Mouse (Mus musculus) limb, embryonic 13.5 days (tissue): ENCODE results near the gene Dicer1. TPM values are rescaled to one million over a fixed set of nuclear protein-coding genes. Genes with fewer than 3 reads are reported as not detected.
A peak's percentile ranks its signal among the peaks of the same experiment; 100 is the strongest.
"Not testable (repeated sequence)": the region's sequence is repeated elsewhere in the genome, so short reads cannot be mapped to it uniquely, and the experiment has no call there.

Experiments
- ATAC-seq: fragments of 200-750 bp; cut with Nextera tagmentation; 2 replicates; pipeline ENCODE4 v1.8.0; 2017; ENCODE audit warnings: low read depth, moderate number of reproducible peaks, moderate TSS enrichment; ENCODE audit not compliant: low FRiP score
- H3K27ac ChIP-seq: fragments of 300-500 bp; sonication (generic); 2 replicates; pipeline ENCODE4 v1.5.1; 2015; ENCODE audit warnings: inconsistent platforms, mild to moderate bottlenecking, moderate library complexity
- H3K27me3 ChIP-seq: fragments of 300-500 bp; sonication (generic); 2 replicates; pipeline ENCODE4 v1.6.1; 2015; ENCODE audit warnings: mild to moderate bottlenecking, inconsistent platforms
- H3K36me3 ChIP-seq: fragments of 300-500 bp; sonication (generic); 2 replicates; pipeline ENCODE4 v1.6.1; 2015; ENCODE audit warnings: inconsistent platforms, mild to moderate bottlenecking, moderate library complexity
- H3K4me1 ChIP-seq: fragments of 300-500 bp; sonication (generic); 2 replicates; pipeline ENCODE4 v1.6.1; 2015; ENCODE audit warnings: inconsistent platforms
- H3K4me2 ChIP-seq: fragments of 300-500 bp; sonication (generic); replicated peaks from 2 replicates; pipeline ENCODE4 v1.6.1; 2015; ENCODE audit warnings: inconsistent platforms, mild to moderate bottlenecking, moderate library complexity
- H3K4me3 ChIP-seq: fragments of 300-500 bp; sonication (generic); 2 replicates; pipeline ENCODE4 v1.5.1; 2015; ENCODE audit warnings: moderate library complexity, mild to moderate bottlenecking, inconsistent platforms
- H3K9ac ChIP-seq: fragments of 300-500 bp; sonication (generic); 2 replicates; pipeline ENCODE4 v1.6.1; 2015; ENCODE audit warnings: mild to moderate bottlenecking, inconsistent platforms
- H3K9me3 ChIP-seq: fragments of 300-500 bp; sonication (generic); 2 replicates; pipeline ENCODE4 v1.6.1; 2016; ENCODE audit warnings: inconsistent platforms
- WGBS: fragments of 180-500 bp; shearing (Covaris S2); methylation state at CpG from one replicate; pipeline ENCODE4 v1.1.7; 2015; 5-methylcytosine and 5-hydroxymethylcytosine counted together
- polyA plus RNA-seq: library from polyadenylated mRNA; unstranded; fragments of >200 nt; fragmentation: Nextera tagmentation; extraction: Ambion mirVana; gene quantifications from 2 replicates; pipeline ENCODE4 v1.2.1, GENCODE M21; 2015

The Dicer1 gene
- polyA plus RNA-seq, 1 experiment from 2014 or later: 49.4 TPM

DNA sequence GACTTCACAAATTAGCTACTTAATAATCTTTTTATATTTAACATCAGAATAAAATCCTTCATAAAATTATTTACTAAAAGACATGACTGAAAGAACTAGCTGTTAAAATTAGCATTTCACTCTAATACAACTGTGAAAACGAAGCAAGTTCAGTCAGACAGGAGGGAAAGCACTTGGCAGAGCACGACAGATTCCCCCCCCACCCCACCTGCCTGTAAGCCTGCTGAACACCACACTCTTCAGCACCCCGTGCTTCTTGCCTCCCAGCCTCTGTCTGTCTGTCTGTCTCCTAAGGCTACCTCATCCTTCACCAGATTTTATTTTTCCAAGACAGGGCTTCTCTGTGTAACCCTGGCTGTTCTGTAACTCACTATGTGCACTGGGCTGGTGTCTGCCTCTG, 12.8 kb downstream of the Dicer1 start:
- Histone ChIP-seq H3K9me3 (no peaks in the 10 kb centered on the region), H3K27me3 (no peaks in the 10 kb centered on the region), H3K4me2 (no peak overlapping the region), H3K9ac (no peak overlapping the region), H3K27ac (no peak overlapping the region), H3K4me3 (no peak overlapping the region), H3K36me3 (peaks cover 26% of the 10 kb centered on the region), H3K4me1 (peaks cover 49% of the 10 kb centered on the region)
- no peak for ATAC-seq
- WGBS: 45% methylated on average over 3 of the region's 3 CpGs

DNA sequence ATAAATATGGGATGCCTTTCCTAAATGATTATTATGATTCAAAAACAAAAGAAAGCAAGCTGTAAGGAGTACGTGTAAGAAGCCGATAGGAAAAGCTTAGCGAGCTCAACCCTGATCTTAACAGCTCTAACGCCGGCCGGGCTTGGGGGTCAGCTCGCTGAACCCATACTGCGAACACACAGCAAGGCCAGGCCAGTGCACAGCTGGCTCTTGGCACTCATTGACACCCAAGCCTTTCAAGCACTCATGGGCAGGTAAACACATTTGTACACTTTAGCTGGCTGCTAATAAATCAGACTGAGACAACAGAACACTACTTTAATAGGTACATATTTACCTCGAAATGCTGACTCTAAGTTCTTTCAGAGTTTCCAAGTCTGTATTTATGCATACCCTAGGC, 13.3 kb downstream of the Dicer1 start:
- no peak overlapping the region for H3K4me3 ChIP-seq
- H3K4me1 ChIP-seq: peaks cover 45% of the 10 kb centered on the region
- H3K36me3 ChIP-seq: peaks cover 26% of the 10 kb centered on the region
- H3K27ac ChIP-seq: no peak overlapping the region
- H3K9ac ChIP-seq: no peak overlapping the region
- H3K9me3 ChIP-seq: no peaks in the 10 kb centered on the region
- no peak for ATAC-seq
- WGBS: 41% methylated on average over 9 of the region's 9 CpGs
- H3K4me2 ChIP-seq: no peak overlapping the region
- H3K27me3 ChIP-seq: no peaks in the 10 kb centered on the region

DNA sequence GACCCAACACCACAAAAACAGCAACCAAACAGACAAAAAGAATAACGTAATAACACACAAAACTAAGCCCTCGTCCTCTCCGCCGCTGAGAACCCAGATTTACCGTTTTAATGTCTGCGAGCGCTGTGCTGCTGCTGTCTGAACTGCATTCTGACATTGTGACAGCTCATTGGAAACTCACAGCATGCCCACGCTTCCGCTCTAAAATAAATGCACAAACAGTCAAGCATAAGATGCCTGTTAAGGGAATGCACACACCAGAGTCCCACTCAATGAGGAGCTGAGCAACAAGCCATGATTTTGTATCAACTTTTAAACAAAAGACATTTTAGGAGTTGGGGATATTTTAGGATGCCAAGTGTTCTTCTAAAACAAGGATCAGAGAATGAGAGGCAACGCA, 14.1 kb downstream of the Dicer1 start:
- H3K4me2 ChIP-seq: no peak overlapping the region
- H3K9ac ChIP-seq: no peak overlapping the region
- H3K27me3 ChIP-seq: no peaks in the 10 kb centered on the region
- no peaks in the 10 kb centered on the region for H3K9me3 ChIP-seq
- no peak overlapping the region for H3K4me3 ChIP-seq
- peaks cover 45% of the 10 kb centered on the region for H3K4me1 ChIP-seq
- WGBS: 81% methylated on average over 10 of the region's 10 CpGs
- H3K27ac ChIP-seq: no peak overlapping the region
- ATAC-seq: no peak
- peaks cover 33% of the 10 kb centered on the region for H3K36me3 ChIP-seq

DNA sequence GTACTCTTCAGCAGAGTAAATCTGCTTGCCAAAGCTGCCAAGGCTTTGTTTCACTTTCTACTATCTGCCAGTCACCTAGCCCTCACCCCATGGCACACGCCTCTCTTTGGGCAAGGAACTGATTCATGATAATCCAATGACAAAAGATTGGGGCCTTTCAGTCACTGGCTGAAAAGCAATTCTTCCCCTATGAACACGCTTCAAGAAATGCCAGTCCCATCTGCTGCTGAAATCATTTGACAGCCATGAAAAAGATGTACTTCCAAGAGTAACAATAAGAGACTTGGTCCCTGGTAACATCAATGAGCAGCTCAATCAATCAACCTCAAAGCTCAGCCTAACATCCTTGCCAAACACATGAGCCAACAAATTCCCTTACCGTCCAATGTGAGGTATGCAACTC, 15.8 kb downstream of the Dicer1 start:
- no peak overlapping the region for H3K9ac ChIP-seq
- no peak overlapping the region for H3K4me2 ChIP-seq
- WGBS: 46% methylated on average over 3 of the region's 3 CpGs
- H3K27me3 ChIP-seq: no peaks in the 10 kb centered on the region
- H3K9me3 ChIP-seq: no peaks in the 10 kb centered on the region
- peaks cover 35% of the 10 kb centered on the region for H3K4me1 ChIP-seq
- no peak overlapping the region for H3K4me3 ChIP-seq
- ATAC-seq: no peak
- no peak overlapping the region for H3K27ac ChIP-seq
- peaks cover 46% of the 10 kb centered on the region for H3K36me3 ChIP-seq

DNA sequence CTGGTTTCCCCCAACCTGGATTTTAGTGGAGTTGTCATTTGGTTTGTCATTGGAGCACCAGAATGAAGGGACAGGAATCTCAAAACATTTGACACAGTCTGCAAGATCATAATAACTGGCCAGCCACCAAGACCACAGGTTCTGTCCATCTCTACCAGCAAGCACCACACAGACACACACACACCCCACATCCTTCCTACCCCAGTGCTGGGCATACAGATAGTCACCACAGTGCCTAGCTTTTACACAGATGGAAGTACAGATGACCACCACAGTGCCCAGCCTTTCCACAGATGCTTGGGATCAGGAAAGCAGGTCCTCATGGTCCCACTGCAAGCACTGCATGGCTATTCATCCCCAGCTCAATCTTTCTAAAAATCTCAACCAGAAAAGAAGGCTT, 18.6 kb downstream of the Dicer1 start:
- no peak for ATAC-seq
- Histone ChIP-seq H3K9me3 (no peaks in the 10 kb centered on the region), H3K36me3 (peaks cover 71% of the 10 kb centered on the region), H3K4me3 (no peak overlapping the region), H3K4me2 (no peak overlapping the region), H3K27me3 (no peaks in the 10 kb centered on the region), H3K27ac (no peak overlapping the region), H3K9ac (no peak overlapping the region), H3K4me1 (peaks cover 15% of the 10 kb centered on the region; the same call in 1 of the 2 replicates)

DNA sequence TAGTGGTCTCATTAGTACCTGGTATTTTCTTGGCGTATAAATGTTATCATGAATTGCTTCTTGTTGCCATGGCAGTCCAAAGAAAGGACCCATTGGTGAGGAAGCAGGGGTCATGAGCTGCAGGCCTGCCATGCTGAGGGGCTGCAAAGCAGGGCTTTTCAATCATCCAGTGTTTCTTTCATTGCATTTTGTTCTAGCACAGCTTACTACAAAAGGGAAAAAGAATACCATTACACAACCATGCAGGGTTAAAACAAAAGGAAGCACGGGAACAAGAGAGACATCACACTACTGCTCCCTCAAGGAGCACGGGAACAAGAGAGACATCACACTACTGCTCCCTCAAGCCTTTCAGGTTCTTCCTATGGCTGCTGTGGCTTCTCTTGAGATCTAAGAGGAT, 20.0 kb downstream of the Dicer1 start:
- H3K4me2 ChIP-seq: no peak overlapping the region
- no peak for ATAC-seq
- no peak overlapping the region for H3K9ac ChIP-seq
- no peaks in the 10 kb centered on the region for H3K27me3 ChIP-seq
- WGBS: 83% methylated on average over 3 of the region's 3 CpGs
- H3K9me3 ChIP-seq: no peaks in the 10 kb centered on the region
- no peak overlapping the region for H3K4me3 ChIP-seq
- no peak overlapping the region for H3K27ac ChIP-seq
- H3K4me1 ChIP-seq: 0 out of 2 replicates have a peak, but pooled peaks cover 11% of the 10 kb centered on the region
- H3K36me3 ChIP-seq: peaks cover 78% of the 10 kb centered on the region

DNA sequence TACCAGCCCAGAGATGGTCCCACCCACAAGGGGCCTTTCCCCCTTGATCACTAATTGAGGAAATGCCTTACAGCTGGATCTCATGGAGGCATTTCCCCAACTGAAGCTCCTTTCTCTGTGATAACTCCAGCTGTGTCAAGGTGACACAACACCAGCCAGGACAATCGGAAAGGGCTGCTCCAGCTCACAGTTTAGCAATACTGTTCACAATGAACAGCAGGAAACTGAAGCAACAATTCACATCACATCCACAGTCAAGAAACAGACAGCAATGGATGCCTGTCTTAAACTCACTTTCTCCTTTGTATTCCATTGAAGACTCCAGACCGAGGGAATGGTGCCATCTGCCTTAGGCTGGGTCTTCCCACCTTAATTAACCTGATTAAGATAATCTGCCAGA, 25.3 kb downstream of the Dicer1 start:
- H3K9me3 ChIP-seq, H3K4me2 ChIP-seq, H3K27ac ChIP-seq, H3K4me3 ChIP-seq, ATAC-seq, H3K27me3 ChIP-seq, H3K4me1 ChIP-seq, H3K9ac ChIP-seq: not testable (repeated sequence)
- WGBS: 69% methylated on average over 2 of the region's 2 CpGs
- H3K36me3 ChIP-seq: peaks cover 84% of the 10 kb centered on the region

DNA sequence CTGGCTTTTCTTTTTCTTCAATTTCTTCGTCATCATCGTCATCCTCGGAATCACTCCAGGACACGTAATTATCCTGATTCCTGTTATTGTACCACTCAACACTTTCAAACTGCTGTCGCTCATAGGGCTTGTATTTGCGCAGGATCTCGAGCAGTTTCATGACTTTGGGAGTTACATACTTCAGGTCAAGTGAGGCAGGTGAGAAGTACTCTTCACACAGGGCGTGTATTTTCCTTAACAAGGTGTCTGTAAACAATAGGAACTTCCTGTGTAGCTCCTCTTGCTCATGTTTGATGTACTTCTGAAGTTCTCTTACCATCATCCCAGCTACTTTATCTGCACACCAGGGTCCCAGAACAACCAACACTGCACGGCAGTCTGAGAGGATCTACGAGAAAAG, 29.7 kb downstream of the Dicer1 start:
- Histone ChIP-seq H3K36me3 (peaks cover 67% of the 10 kb centered on the region), H3K4me2 (no peak overlapping the region), H3K4me3 (no peak overlapping the region), H3K27me3 (no peaks in the 10 kb centered on the region), H3K9ac (no peak overlapping the region), H3K4me1 (peaks cover 30% of the 10 kb centered on the region), H3K9me3 (no peaks in the 10 kb centered on the region), H3K27ac (no peak overlapping the region)
- no peak for ATAC-seq
- WGBS: 92% methylated on average over 10 of the region's 10 CpGs

DNA sequence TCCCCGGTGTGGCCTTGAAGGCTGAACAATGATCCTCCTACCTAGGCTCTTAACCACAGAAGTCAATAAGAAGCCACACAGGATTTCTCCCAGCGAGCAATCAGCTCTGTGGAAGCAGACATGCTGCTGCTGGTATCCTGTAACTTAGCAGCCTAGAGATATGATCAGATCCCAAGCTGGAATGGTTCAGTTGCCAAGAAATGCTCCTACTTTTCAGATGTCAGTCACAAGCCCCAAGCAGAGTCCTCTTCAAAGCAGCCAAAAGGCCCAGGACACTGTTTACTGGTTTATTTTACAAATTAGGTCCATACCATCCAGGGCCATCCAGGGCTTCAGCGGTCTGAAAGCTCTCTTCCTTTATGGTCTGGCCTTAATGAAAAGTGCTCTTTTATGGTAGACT, 30.7 kb downstream of the Dicer1 start:
- no peak for ATAC-seq
- WGBS: 43% methylated on average over 3 of the region's 3 CpGs
- H3K27ac ChIP-seq: no peak overlapping the region

DNA sequence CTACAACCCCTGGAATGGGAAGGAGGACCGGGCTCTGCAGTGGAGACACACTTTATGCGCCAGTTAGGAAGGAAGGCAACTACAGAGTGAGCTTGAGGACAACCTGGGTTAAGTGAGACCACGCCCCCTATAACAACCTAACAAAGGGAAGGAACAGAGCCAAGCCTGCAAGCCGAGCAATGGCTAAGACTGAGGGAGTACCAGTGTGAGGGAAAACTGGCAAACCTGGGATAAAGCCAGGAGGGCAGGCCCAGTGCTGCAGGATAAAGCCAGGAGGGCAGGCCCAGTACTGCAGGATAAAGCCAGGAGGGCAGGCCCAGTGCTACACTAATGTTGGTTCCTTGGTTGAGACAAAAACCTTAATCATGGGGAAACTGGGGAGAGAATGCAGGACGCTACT, 32.8 kb downstream of the Dicer1 start:
- WGBS: 77% methylated on average over 5 of the region's 5 CpGs
- ATAC-seq: no peak
- peaks cover 75% of the 10 kb centered on the region for H3K36me3 ChIP-seq

More for the DNA sequence above, 30.7 kb downstream of the Dicer1 start:
- Histone ChIP-seq H3K27me3 (no peaks in the 10 kb centered on the region), H3K4me2 (no peak overlapping the region), H3K9ac (no peak overlapping the region), H3K9me3 (no peaks in the 10 kb centered on the region), H3K36me3 (peaks cover 66% of the 10 kb centered on the region), H3K4me1 (peaks cover 39% of the 10 kb centered on the region), H3K4me3 (no peak overlapping the region)

DNA sequence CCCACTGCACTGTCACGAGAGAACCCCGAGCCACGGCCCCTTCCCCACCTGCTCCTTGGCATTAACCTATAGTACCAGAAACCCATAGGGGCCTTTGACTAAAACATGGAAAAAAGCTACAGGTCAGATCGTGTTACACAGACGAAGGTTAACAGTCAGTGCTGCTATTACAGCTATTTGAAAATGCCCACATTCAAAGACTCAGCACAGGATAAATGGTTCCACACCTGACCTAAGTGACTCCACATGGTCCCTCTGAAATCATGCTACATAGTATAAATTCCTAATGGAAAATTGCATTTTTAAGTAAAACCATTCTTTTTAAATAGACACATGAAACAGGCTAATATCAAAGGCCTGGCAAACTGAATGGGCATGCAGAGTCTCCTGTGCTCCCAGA, 35.3 kb downstream of the Dicer1 start:
- H3K27ac ChIP-seq: 0 out of 2 replicates have a peak overlapping the region, but pooled peaks have one; percentile 28

More for the DNA sequence above, 32.8 kb downstream of the Dicer1 start:
- Histone ChIP-seq H3K4me2 (no peak overlapping the region), H3K9me3 (no peaks in the 10 kb centered on the region), H3K4me1 (peaks cover 44% of the 10 kb centered on the region), H3K9ac (no peak overlapping the region), H3K27me3 (no peaks in the 10 kb centered on the region), H3K4me3 (no peak overlapping the region), H3K27ac (no peak overlapping the region)

DNA sequence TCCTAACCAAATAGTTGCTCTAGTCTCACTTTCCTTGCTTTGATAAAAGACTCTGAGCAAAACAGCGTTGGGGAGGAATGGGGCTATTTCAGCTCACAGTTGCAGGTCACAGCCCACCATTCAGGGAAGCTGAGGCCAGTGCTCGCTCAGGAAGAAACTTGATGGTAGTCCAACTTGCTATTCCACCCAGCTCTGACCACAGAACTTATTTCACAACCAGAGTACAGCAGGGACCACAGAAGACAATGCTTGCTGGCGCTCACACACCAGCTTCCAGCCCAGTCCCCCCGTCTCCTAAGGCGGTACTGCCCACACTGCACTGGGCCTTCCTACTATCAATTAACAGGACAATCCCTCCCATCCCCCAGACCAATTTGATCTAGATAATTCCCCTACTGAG, 36.3 kb downstream of the Dicer1 start:
- no peak for ATAC-seq
- peaks cover 82% of the 10 kb centered on the region for H3K36me3 ChIP-seq
- 88% methylated on average over 5 of the region's 5 CpGs for WGBS

More for the DNA sequence above, 35.3 kb downstream of the Dicer1 start:
- Histone ChIP-seq H3K9me3 (no peaks in the 10 kb centered on the region), H3K4me1 (peaks cover 44% of the 10 kb centered on the region), H3K27me3 (no peaks in the 10 kb centered on the region), H3K4me3 (no peak overlapping the region), H3K9ac (no peak overlapping the region), H3K4me2 (no peak overlapping the region), H3K36me3 (peaks cover 76% of the 10 kb centered on the region)
- ATAC-seq: no peak
- 33% methylated on average over 5 of the region's 5 CpGs for WGBS

DNA sequence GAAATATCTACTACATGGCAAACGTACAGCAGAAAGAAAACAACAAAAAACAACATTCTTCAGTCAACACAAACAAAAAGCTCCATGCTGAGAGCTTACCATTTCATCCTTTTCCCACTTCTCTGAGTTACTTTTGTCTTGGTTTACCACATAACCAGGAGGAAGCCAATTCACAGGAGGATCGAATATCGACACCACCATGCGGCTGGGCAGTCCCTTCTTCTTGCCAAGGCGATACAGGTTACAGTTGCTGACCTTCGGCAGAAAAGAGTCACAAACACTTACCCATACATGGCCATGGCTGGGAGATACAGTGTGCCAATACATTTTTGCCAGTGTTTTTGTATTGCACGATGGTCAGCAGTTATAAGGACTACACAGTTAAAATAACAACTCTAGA, 51.5 kb downstream of the Dicer1 start:
- WGBS: 55% methylated on average over 7 of the region's 7 CpGs
- Histone ChIP-seq H3K9ac (no peak overlapping the region), H3K27ac (no peak overlapping the region), H3K4me1 (peaks cover 35% of the 10 kb centered on the region), H3K27me3 (no peaks in the 10 kb centered on the region), H3K4me2 (no peak overlapping the region), H3K4me3 (no peak overlapping the region), H3K9me3 (no peaks in the 10 kb centered on the region), H3K36me3 (peaks cover 83% of the 10 kb centered on the region)
- no peak for ATAC-seq

More for the DNA sequence above, 36.3 kb downstream of the Dicer1 start:
- H3K4me1 ChIP-seq: peaks cover 44% of the 10 kb centered on the region
- H3K27ac ChIP-seq: no peak overlapping the region
- H3K4me2 ChIP-seq: no peak overlapping the region
- no peaks in the 10 kb centered on the region for H3K9me3 ChIP-seq
- H3K27me3 ChIP-seq: no peaks in the 10 kb centered on the region
- H3K9ac ChIP-seq: no peak overlapping the region
- H3K4me3 ChIP-seq: no peak overlapping the region
